Mouse (Mus musculus) midbrain, embryonic 12.5 days (tissue): ENCODE measurements at regions not wholly inside any gene's neighbourhood (a gene's known extent, or its start where the extent isn't known, plus 50 kb on each side); places are given as distances from the start of the nearest gene placed in this dataset.

Source experiments
- ATAC-seq: fragments of 200-750 bp; cut with Nextera tagmentation; 2 replicates; pipeline ENCODE4 v1.8.0; 2017; ENCODE audit warnings: low read depth, moderate TSS enrichment, moderate library complexity; ENCODE audit not compliant: low FRiP score
- H3K27ac ChIP-seq: fragments of 300-500 bp; sonication (generic); replicated peaks from 2 replicates; pipeline ENCODE4 v1.5.1; 2016; ENCODE audit warnings: mild to moderate bottlenecking
- H3K27me3 ChIP-seq: fragments of 300-500 bp; sonication (generic); 2 replicates; pipeline ENCODE4 v1.6.1; 2016; ENCODE audit warnings: mild to moderate bottlenecking
- H3K36me3 ChIP-seq: fragments of 300-500 bp; sonication (generic); 2 replicates; pipeline ENCODE4 v1.6.1; 2016
- H3K4me1 ChIP-seq: fragments of 300-500 bp; sonication (generic); 2 replicates; pipeline ENCODE4 v1.6.1; 2016
- H3K4me2 ChIP-seq: fragments of 300-500 bp; sonication (generic); replicated peaks from 2 replicates; pipeline ENCODE4 v1.6.1; 2016; ENCODE audit warnings: mild to moderate bottlenecking, moderate library complexity
- H3K4me3 ChIP-seq: fragments of 300-500 bp; sonication (generic); 2 replicates; pipeline ENCODE4 v1.5.1; 2016; ENCODE audit warnings: mild to moderate bottlenecking
- H3K9ac ChIP-seq: fragments of 300-500 bp; sonication (generic); replicated peaks from 2 replicates; pipeline ENCODE4 v1.6.1; 2016; ENCODE audit warnings: mild to moderate bottlenecking, moderate library complexity
- H3K9me3 ChIP-seq: fragments of 300-500 bp; sonication (generic); 2 replicates; pipeline ENCODE4 v1.6.1; 2016; ENCODE audit warnings: mild to moderate bottlenecking
- WGBS: fragments of 180-500 bp; shearing (Covaris S2); methylation state at CpG from one replicate; pipeline ENCODE4 v1.1.7; 2016; 5-methylcytosine and 5-hydroxymethylcytosine counted together

- Histone ChIP-seq H3K27me3 (peaks cover 8% of the 10 kb centered on the region; the same call in 1 of the 2 replicates), H3K4me1 (peaks cover 12% of the 10 kb centered on the region; the same call in 1 of the 2 replicates), H3K9me3 (no peaks in the 10 kb centered on the region), H3K36me3 (no peaks in the 10 kb centered on the region), H3K4me3 (no peak overlapping the region), H3K9ac (no peak overlapping the region), H3K4me2 (no peak overlapping the region), H3K27ac (no peak overlapping the region)
- ATAC-seq = no peak
- WGBS = 68% methylated on average over 3 of the region's 3 CpGs
Measured at GRCm38 (mm10) chr2:10755375-10755774, 385.1 kb downstream of the Sfmbt2 start.

GRCm38 (mm10) chr2:10757202-10757840, 387.0 kb downstream of the Sfmbt2 start:
- peak; percentile 73 for ATAC-seq
- Histone ChIP-seq H3K9me3 (no peaks in the 10 kb centered on the region), H3K9ac (no peak overlapping the region), H3K36me3 (no peaks in the 10 kb centered on the region), H3K4me3 (no peak overlapping the region), H3K4me2 (no peak overlapping the region), H3K4me1 (peaks cover 12% of the 10 kb centered on the region; the same call in 1 of the 2 replicates), H3K27ac (no peak overlapping the region), H3K27me3 (0 out of 2 replicates have a peak, but pooled peaks cover 8% of the 10 kb centered on the region)
- WGBS = 18% methylated on average over 8 of the region's 8 CpGs

- no peak overlapping the region for H3K4me3 ChIP-seq
- H3K27me3 ChIP-seq = 0 out of 2 replicates have a peak, but pooled peaks cover 10% of the 10 kb centered on the region
- H3K36me3 ChIP-seq = no peaks in the 10 kb centered on the region
- H3K4me2 ChIP-seq = no peak overlapping the region
- WGBS = 57% methylated on average over 1 of the region's 1 CpGs
- ATAC-seq = no peak
- no peaks in the 10 kb centered on the region for H3K9me3 ChIP-seq
- H3K27ac ChIP-seq = no peak overlapping the region
- H3K9ac ChIP-seq = no peak overlapping the region
- H3K4me1 ChIP-seq = peaks cover 12% of the 10 kb centered on the region; the same call in 1 of the 2 replicates
Measured at GRCm38 (mm10) chr2:10757886-10758285, 387.6 kb downstream of the Sfmbt2 start.

- Histone ChIP-seq H3K9ac (no peak overlapping the region), H3K4me3 (no peak overlapping the region), H3K4me2 (no peak overlapping the region), H3K4me1 (peaks cover 8% of the 10 kb centered on the region; the same call in 1 of the 2 replicates), H3K9me3 (no peaks in the 10 kb centered on the region), H3K36me3 (no peaks in the 10 kb centered on the region), H3K27me3 (0 out of 2 replicates have a peak, but pooled peaks cover 7% of the 10 kb centered on the region), H3K27ac (no peak overlapping the region)
- ATAC-seq = no peak
- WGBS = 85% methylated on average over 4 of the region's 4 CpGs
Measured at GRCm38 (mm10) chr2:10762236-10762635, 391.9 kb downstream of the Sfmbt2 start.

- Histone ChIP-seq H3K9me3 (no peaks in the 10 kb centered on the region), H3K4me1 (peaks cover 6% of the 10 kb centered on the region; the same call in 1 of the 2 replicates), H3K27me3 (no peaks in the 10 kb centered on the region), H3K27ac (no peak overlapping the region), H3K9ac (no peak overlapping the region), H3K36me3 (no peaks in the 10 kb centered on the region), H3K4me3 (no peak overlapping the region), H3K4me2 (no peak overlapping the region)
- no peak for ATAC-seq
- 69% methylated on average over 7 of the region's 7 CpGs for WGBS
Measured at GRCm38 (mm10) chr2:10783071-10783470, 388.8 kb upstream of the Prkcq start.

- Histone ChIP-seq H3K4me2 (no peak overlapping the region), H3K36me3 (no peaks in the 10 kb centered on the region), H3K27ac (no peak overlapping the region), H3K9ac (no peak overlapping the region), H3K9me3 (no peaks in the 10 kb centered on the region), H3K4me1 (peaks cover 9% of the 10 kb centered on the region; the same call in 1 of the 2 replicates), H3K27me3 (no peaks in the 10 kb centered on the region), H3K4me3 (no peak overlapping the region)
- ATAC-seq = no peak; the same call in 1 of the 2 replicates
- 72% methylated on average over 6 of the region's 6 CpGs for WGBS
Measured at GRCm38 (mm10) chr2:10783594-10783993, 388.3 kb upstream of the Prkcq start.

GRCm38 (mm10) chr2:10784266-10784665, 387.6 kb upstream of the Prkcq start:
- Histone ChIP-seq H3K4me1 (peaks cover 10% of the 10 kb centered on the region; the same call in 1 of the 2 replicates), H3K27me3 (no peaks in the 10 kb centered on the region), H3K9ac (no peak overlapping the region), H3K9me3 (no peaks in the 10 kb centered on the region), H3K4me3 (no peak overlapping the region), H3K27ac (no peak overlapping the region), H3K4me2 (no peak overlapping the region), H3K36me3 (no peaks in the 10 kb centered on the region)
- 62% methylated on average over 1 of the region's 2 CpGs for WGBS
- ATAC-seq = peak; percentile 42

GRCm38 (mm10) chr2:10785156-10785555, 386.8 kb upstream of the Prkcq start:
- WGBS = 30% methylated on average over 2 of the region's 2 CpGs
- H3K27me3 ChIP-seq = no peaks in the 10 kb centered on the region
- no peaks in the 10 kb centered on the region for H3K9me3 ChIP-seq
- H3K4me3 ChIP-seq = no peak overlapping the region
- no peak for ATAC-seq
- peaks cover 10% of the 10 kb centered on the region; the same call in 1 of the 2 replicates for H3K4me1 ChIP-seq
- no peak overlapping the region for H3K27ac ChIP-seq
- H3K9ac ChIP-seq = no peak overlapping the region
- no peaks in the 10 kb centered on the region for H3K36me3 ChIP-seq
- H3K4me2 ChIP-seq = no peak overlapping the region

- Histone ChIP-seq H3K36me3 (no peaks in the 10 kb centered on the region), H3K9me3 (no peaks in the 10 kb centered on the region), H3K27me3 (no peaks in the 10 kb centered on the region), H3K27ac (no peak overlapping the region), H3K4me2 (no peak overlapping the region), H3K4me1 (peaks cover 10% of the 10 kb centered on the region; the same call in 1 of the 2 replicates), H3K4me3 (no peak overlapping the region), H3K9ac (0 out of 2 replicates have a peak overlapping the region, but pooled peaks have one; percentile 6)
- ATAC-seq = peak; percentile 27; the same call in 1 of the 2 replicates
- 46% methylated on average over 1 of the region's 1 CpGs for WGBS
Measured at GRCm38 (mm10) chr2:10788509-10788908, 383.4 kb upstream of the Prkcq start.

- H3K36me3 ChIP-seq = no peaks in the 10 kb centered on the region
- no peaks in the 10 kb centered on the region for H3K27me3 ChIP-seq
- H3K4me2 ChIP-seq = no peak overlapping the region
- peaks cover 4% of the 10 kb centered on the region; the same call in 1 of the 2 replicates for H3K4me1 ChIP-seq
- H3K9me3 ChIP-seq = no peaks in the 10 kb centered on the region
- no peak overlapping the region for H3K27ac ChIP-seq
- no peak for ATAC-seq
- H3K4me3 ChIP-seq = no peak overlapping the region
- no peak overlapping the region for H3K9ac ChIP-seq
Measured at GRCm38 (mm10) chr2:10791233-10791632, 380.7 kb upstream of the Prkcq start.

- Histone ChIP-seq H3K36me3 (no peaks in the 10 kb centered on the region), H3K4me2 (no peak overlapping the region), H3K4me3 (no peak overlapping the region), H3K27ac (no peak overlapping the region), H3K9me3 (no peaks in the 10 kb centered on the region), H3K27me3 (no peaks in the 10 kb centered on the region), H3K9ac (no peak overlapping the region), H3K4me1 (no peaks in the 10 kb centered on the region)
- 21% methylated on average over 2 of the region's 2 CpGs for WGBS
- ATAC-seq = no peak
Measured at GRCm38 (mm10) chr2:10816374-10816773, 355.5 kb upstream of the Prkcq start.

GRCm38 (mm10) chr2:10825278-10826133, 346.4 kb upstream of the Prkcq start:
- no peaks in the 10 kb centered on the region for H3K4me1 ChIP-seq
- 30% methylated on average over 29 of the region's 29 CpGs for WGBS
- H3K36me3 ChIP-seq = no peaks in the 10 kb centered on the region
- H3K9me3 ChIP-seq = no peaks in the 10 kb centered on the region
- peak; percentile 80 for ATAC-seq
- peak overlapping the region; percentile 41 for H3K4me3 ChIP-seq
- H3K4me2 ChIP-seq = peak overlapping the region; percentile 55
- H3K9ac ChIP-seq = 0 out of 2 replicates have a peak overlapping the region, but pooled peaks have one; percentile 43
- H3K27ac ChIP-seq = no peak overlapping the region
- peaks cover 21% of the 10 kb centered on the region for H3K27me3 ChIP-seq
